Mouse (Mus musculus) MEL (cell line): Measurements from ENCODE around the gene Gas2. TPM values are rescaled to one million over a fixed set of nuclear protein-coding genes. Genes with fewer than 3 reads are reported as not detected.

ENCODE experiments used
- DNase-seq: peaks from one replicate; pipeline ENCODE4 v3.0.0; 2011; ENCODE audit warnings: low read depth, low spot score
- H3K27ac ChIP-seq: 2 replicates; pipeline ENCODE4 v1.5.1; 2012; ENCODE audit warnings: low read depth, mild to moderate bottlenecking, control low read depth, low read length, moderate library complexity; ENCODE audit not compliant: control insufficient read depth
- H3K27me3 ChIP-seq, 2 experiments: fragments of 150-350 bp in 1 of 2; sonication (generic) in 1 of 2; 2 replicates each; pipeline ENCODE4 v1.6.1; 2012; ENCODE audit warnings: low read length in 2 of 2, mild to moderate bottlenecking in 2 of 2, improper control_type of control experiment in 1 of 2, moderate library complexity in 1 of 2; ENCODE audit not compliant: insufficient read depth in 2 of 2, control insufficient read depth in 1 of 2
- H3K36me3 ChIP-seq, 2 experiments: 2 replicates each; pipeline ENCODE4 v1.6.1; 2012 to 2014; ENCODE audit warnings: low read length in 2 of 2, improper control_type of control experiment in 1 of 2, inconsistent platforms in 1 of 2, mild to moderate bottlenecking in 1 of 2; ENCODE audit not compliant: insufficient read depth in 2 of 2, control insufficient read depth in 1 of 2
- H3K4me1 ChIP-seq, 2 experiments: fragments of 150-350 bp in 1 of 2; sonication (generic) in 1 of 2; 2 replicates each; pipeline ENCODE4 v1.6.1; 2012; ENCODE audit warnings: low read length in 2 of 2, improper control_type of control experiment in 1 of 2, mild to moderate bottlenecking in 1 of 2; ENCODE audit not compliant: insufficient read depth in 2 of 2, control insufficient read depth in 1 of 2
- H3K4me3 ChIP-seq, 2 experiments: fragments of 150-350 bp in 1 of 2; sonication (generic) in 1 of 2; 2 replicates each; pipeline ENCODE4 v1.5.1; 2012; ENCODE audit warnings: low read depth in 2 of 2, low read length in 2 of 2, mild to moderate bottlenecking in 2 of 2, moderate library complexity in 2 of 2, control low read depth in 1 of 2, improper control_type of control experiment in 1 of 2; ENCODE audit not compliant: control insufficient read depth in 1 of 2, insufficient read depth in 1 of 2
- H3K79me2 ChIP-seq: 2 replicates; pipeline ENCODE4 v1.6.1; 2012; ENCODE audit warnings: mild to moderate bottlenecking, low read length, moderate library complexity; ENCODE audit not compliant: control insufficient read depth, poor library complexity, insufficient read depth
- H3K9ac ChIP-seq: 2 replicates; pipeline ENCODE4 v1.6.1; 2012; ENCODE audit warnings: low read depth, mild to moderate bottlenecking, control low read depth, low read length, moderate library complexity; ENCODE audit not compliant: control insufficient read depth, poor library complexity, severe bottlenecking
- H3K9me3 ChIP-seq: fragments of 150-350 bp; sonication (generic); replicated peaks from 2 replicates; pipeline ENCODE4 v1.6.1; 2012; ENCODE audit warnings: mild to moderate bottlenecking, low read length, improper control_type of control experiment, moderate library complexity; ENCODE audit not compliant: insufficient read depth
- BHLHE40 ChIP-seq: IDR thresholded peaks from 2 replicates; pipeline ENCODE4 v1.6.1; 2012; ENCODE audit warnings: low read depth, mild to moderate bottlenecking, inconsistent platforms, low read length, improper control_type of control experiment, borderline replicate concordance
- CTCF ChIP-seq, 3 experiments: IDR thresholded peaks in 2 of 3; conservative IDR thresholded peaks in 1 of 3; 2 replicates each; pipeline ENCODE4 v1.5.1; 2011 to 2012; ENCODE audit warnings: low read length in 3 of 3, low read depth in 2 of 3, mild to moderate bottlenecking in 2 of 3, improper control_type of control experiment in 1 of 3, inconsistent platforms in 1 of 3, mixed read lengths in 1 of 3, moderate library complexity in 1 of 3; ENCODE audit not compliant: control insufficient read depth in 1 of 3, insufficient read depth in 1 of 3, poor library complexity in 1 of 3, severe bottlenecking in 1 of 3
- E2F4 ChIP-seq: IDR thresholded peaks from 2 replicates; pipeline ENCODE4 v1.6.1; 2011; ENCODE audit warnings: low read depth, low read length, improper control_type of control experiment, borderline replicate concordance
- EP300 ChIP-seq, 2 experiments: IDR thresholded peaks; 2 replicates each; pipeline ENCODE4 v1.6.1; 2011; ENCODE audit warnings: improper control_type of control experiment in 2 of 2, low read length in 2 of 2, low read depth in 1 of 2, mild to moderate bottlenecking in 1 of 2
- ETS1 ChIP-seq: IDR thresholded peaks from 2 replicates; pipeline ENCODE4 v1.6.1; 2012; ENCODE audit warnings: low read depth, mild to moderate bottlenecking, inconsistent platforms, low read length, improper control_type of control experiment, moderate library complexity
- GATA1 ChIP-seq: IDR thresholded peaks from 2 replicates; pipeline ENCODE4 v1.6.1; 2011; ENCODE audit warnings: low read depth, low read length, improper control_type of control experiment
- JUND ChIP-seq: IDR thresholded peaks from 2 replicates; pipeline ENCODE4 v1.6.1; 2011; ENCODE audit warnings: low read depth, mild to moderate bottlenecking, improper control_type of control experiment, low read length
- MXI1 ChIP-seq: IDR thresholded peaks from 2 replicates; pipeline ENCODE4 v1.6.1; 2011; ENCODE audit warnings: mild to moderate bottlenecking, low read depth, low read length, improper control_type of control experiment
- NRF1 ChIP-seq: IDR thresholded peaks from 2 replicates; pipeline ENCODE4 v1.6.1; 2014; ENCODE audit warnings: low read depth, mild to moderate bottlenecking, inconsistent platforms, low read length, improper control_type of control experiment, moderate library complexity; ENCODE audit not compliant: poor library complexity, insufficient read depth, severe bottlenecking
- POLR2A ChIP-seq, 2 experiments: IDR thresholded peaks; 2 replicates each; pipeline ENCODE4 v1.6.1; 2011 to 2012; ENCODE audit warnings: low read length in 2 of 2, mild to moderate bottlenecking in 2 of 2, control low read depth in 1 of 2, improper control_type of control experiment in 1 of 2, low read depth in 1 of 2, moderate library complexity in 1 of 2; ENCODE audit not compliant: control insufficient read depth in 1 of 2, insufficient read depth in 1 of 2, poor library complexity in 1 of 2
- RAD21 ChIP-seq: IDR thresholded peaks from 2 replicates; pipeline ENCODE4 v1.6.1; 2011; ENCODE audit warnings: mild to moderate bottlenecking, low read depth, low read length, improper control_type of control experiment
- SMC3 ChIP-seq: IDR thresholded peaks from 2 replicates; pipeline ENCODE4 v1.6.1; 2011; ENCODE audit warnings: low read depth, low read length, improper control_type of control experiment
- TCF12 ChIP-seq: IDR thresholded peaks from 2 replicates; pipeline ENCODE4 v1.6.1; 2014; ENCODE audit warnings: low read depth, mild to moderate bottlenecking, inconsistent platforms, low read length, improper control_type of control experiment, moderate library complexity
- USF2 ChIP-seq, 2 experiments: IDR thresholded peaks; 2 replicates each; pipeline ENCODE4 v1.6.1; 2011 to 2012; ENCODE audit warnings: improper control_type of control experiment in 2 of 2, low read length in 2 of 2, borderline replicate concordance in 1 of 2, inconsistent platforms in 1 of 2, low read depth in 1 of 2, mild to moderate bottlenecking in 1 of 2; ENCODE audit not compliant: insufficient read depth in 1 of 2
- ZC3H11A ChIP-seq: IDR thresholded peaks from 2 replicates; pipeline ENCODE4 v1.6.1; 2012; ENCODE audit warnings: low read depth, mild to moderate bottlenecking, inconsistent platforms, low read length, improper control_type of control experiment
- ZNF384 ChIP-seq: IDR thresholded peaks from 2 replicates; pipeline ENCODE4 v1.6.1; 2012; ENCODE audit warnings: low read depth, mild to moderate bottlenecking, inconsistent platforms, low read length, improper control_type of control experiment
- polyA plus RNA-seq, 2 experiments: library from polyadenylated mRNA; stranded (reverse) in 1 of 2; unstranded in 1 of 2; fragments of >175 nt in 1 of 2; fragments of >200 nt in 1 of 2; gene quantifications; 2 replicates each; pipeline versions ENCODE4 v1.2.1 to v1.2.4; 2012; ENCODE audit warnings: low replicate concordance in 2 of 2, low read depth in 1 of 2; ENCODE audit not compliant: insufficient read length in 2 of 2, insufficient read depth in 1 of 2, missing spikeins in 1 of 2
- total RNA-seq: library from RNA; depleted of rRNA; stranded (reverse); fragments of 300-350 nt; gene quantifications from 2 replicates; pipeline ENCODE4 v1.2.3, GENCODE M21; 2012

Gene Gas2
- total and polyA plus RNA-seq, 3 experiments: 10.8 to 21.2 TPM; not detected in 1

- no peak for TF ChIP-seq POLR2A (IDR thresholded peaks at IDR 0.05; ENCODE audit: control insufficient read depth in 1 of 2, insufficient read depth in 1 of 2, low read depth in 1 of 2, low read length in 2 of 2, poor library complexity in 1 of 2)
- peak; percentile 76 for TF ChIP-seq ZNF384
- peak; percentile 72 to 85 for TF ChIP-seq EP300 (IDR thresholded peaks at IDR 0.05; ENCODE audit: low read depth in 1 of 2, low read length in 2 of 2)
- TF ChIP-seq BHLHE40: no peak
- no peak for TF ChIP-seq E2F4
Observed at GRCm38 (mm10) chr7:52022039-52022438, 160.2 kb downstream of the Gas2 start (continued).

DNA sequence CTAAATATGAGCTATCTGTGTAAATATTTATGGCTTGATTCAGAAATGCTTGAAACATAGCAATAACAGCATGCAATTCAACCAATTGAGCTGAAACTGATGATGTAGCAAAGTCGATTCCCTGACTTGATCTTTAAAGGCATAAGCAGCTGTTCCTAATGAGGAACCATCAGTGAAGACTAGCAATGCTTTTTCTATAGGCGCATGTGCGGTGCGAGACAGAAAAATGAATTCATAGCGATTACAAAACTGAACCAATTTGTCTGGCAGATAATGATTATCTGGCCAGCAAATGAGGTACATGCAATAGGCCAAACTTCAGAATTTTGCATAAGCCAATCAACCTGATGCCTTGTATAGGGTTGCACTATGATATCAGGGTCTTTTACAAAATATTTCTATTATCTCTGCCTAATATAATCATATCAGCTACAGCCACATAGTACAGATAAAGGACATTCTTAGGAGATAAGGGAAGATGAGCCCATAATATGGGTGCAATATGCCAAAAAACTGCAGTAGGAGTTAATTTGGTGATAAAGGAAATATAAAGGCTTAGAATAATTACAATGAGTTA is 162.3 kb downstream of the Gas2 start:
- Histone ChIP-seq H3K79me2 (no peaks in the 10 kb centered on the region), H3K27me3 (no peaks in the 10 kb centered on the region), H3K4me1 (peaks cover 22 to 30% of the 10 kb centered on the region in 2 experiments), H3K36me3 (peaks cover 0 to 38% of the 10 kb centered on the region in 2 experiments; a peak in 2 of 4 replicates), H3K27ac (peak overlapping the region; percentile 24; the same call in 1 of the 2 replicates), H3K9ac (no peak overlapping the region), H3K9me3 (no peaks in the 10 kb centered on the region), H3K4me3 (no peak overlapping the region)
- TF ChIP-seq ETS1 (peak; percentile 63; the same call in 1 of the 2 replicates), GATA1 (peak; percentile 69; the same call in 1 of the 2 replicates), SMC3 (no peak), EP300 (IDR thresholded peaks at IDR 0.05; ENCODE audit: low read depth in 1 of 2, low read length in 2 of 2) (peak; percentile 18 to 40; a peak in 2 of 4 replicates), NRF1 (peak; percentile 58; the same call in 1 of the 2 replicates), USF2 (IDR thresholded peaks at IDR 0.05; ENCODE audit: borderline replicate concordance in 1 of 2, insufficient read depth in 1 of 2, low read depth in 1 of 2, low read length in 2 of 2) (no peak), MXI1 (peak; percentile 35; the same call in 1 of the 2 replicates), TCF12 (peak; percentile 68; the same call in 1 of the 2 replicates)
- DNase-seq: peak; percentile 47

DNA sequence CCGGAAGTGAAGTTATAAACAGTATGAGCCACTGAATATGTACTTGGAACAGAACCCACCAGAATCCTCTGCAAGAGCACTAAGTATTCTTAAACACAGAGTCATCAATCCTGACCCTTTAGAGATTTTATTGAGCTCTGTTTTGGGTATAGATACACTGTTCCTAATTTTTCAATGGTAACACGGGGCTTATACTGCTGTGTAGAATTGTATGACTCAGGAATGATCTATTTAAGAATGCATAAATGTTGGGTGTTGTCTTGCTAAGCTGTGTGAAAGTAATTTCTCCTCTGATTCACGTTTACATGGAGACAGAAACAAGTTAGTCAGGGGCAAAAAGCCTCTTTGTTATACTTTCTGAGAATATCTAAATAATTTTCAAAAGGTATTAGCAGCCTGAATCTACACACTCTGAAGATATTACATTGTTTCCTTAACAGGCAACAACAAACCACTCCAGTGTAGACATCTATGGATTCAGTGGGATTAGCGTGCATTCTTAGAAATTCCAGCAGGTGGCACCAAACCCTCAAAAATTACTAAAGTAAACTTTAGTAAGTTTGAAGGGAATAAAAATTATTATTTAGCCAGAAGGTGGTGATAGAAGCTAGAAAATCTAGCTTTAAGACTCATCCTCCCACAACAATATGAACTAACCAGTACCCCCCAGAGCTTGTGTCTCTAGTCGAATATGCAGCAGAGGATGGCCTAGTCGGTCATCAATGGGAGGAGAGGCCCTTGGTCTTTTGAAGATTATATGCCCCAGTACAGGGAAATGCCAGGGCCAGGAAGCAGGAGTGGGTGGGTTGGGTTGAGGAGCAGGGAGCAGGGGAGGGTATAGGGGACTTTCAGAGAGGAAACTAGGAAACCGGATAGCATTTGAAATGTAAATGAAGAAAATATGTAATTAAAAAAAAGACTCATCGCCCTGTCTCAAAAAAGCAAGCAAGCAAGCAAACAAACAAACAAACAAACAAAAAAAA is 176.1 kb downstream of the Gas2 start:
- peak; percentile 61 for DNase-seq
- Histone ChIP-seq H3K79me2 (no peaks in the 10 kb centered on the region), H3K4me3 (no peak overlapping the region), H3K27me3 (no peaks in the 10 kb centered on the region; a peak in 1 of 4 replicates), H3K36me3 (no peaks in the 10 kb centered on the region), H3K9me3 (no peaks in the 10 kb centered on the region), H3K9ac (no peak overlapping the region), H3K27ac (no peak overlapping the region), H3K4me1 (no peaks in the 10 kb centered on the region)
- TF ChIP-seq CTCF (IDR thresholded peaks at IDR 0.05 in 2 of 3, conservative IDR thresholded peaks at IDR 0.05 in 1 of 3; ENCODE audit: control insufficient read depth in 1 of 3, insufficient read depth in 1 of 3, low read depth in 2 of 3, low read length in 3 of 3, poor library complexity in 1 of 3, severe bottlenecking in 1 of 3) (peak; percentile 22 to 88 (median 47); a peak in 5 of 6 replicates), TCF12 (no peak), SMC3 (peak; percentile 76), JUND (no peak), RAD21 (peak; percentile 91), ZC3H11A (peak; percentile 83)
